Mouse (Mus musculus): ENCODE data around the gene Slc41a2. TPM values are rescaled to one million over a fixed set of nuclear protein-coding genes. Genes with fewer than 3 reads are reported as not detected.

The Slc41a2 gene
- polyA plus RNA-seq, 1 experiment from 2014 or later = 0.87 TPM

GRCm38 (mm10) chr10:83285724-83286256, 51.9 kb downstream of the Slc41a2 start:
- DNase-seq (ENCODE audit: low spot score) (no peak), ATAC-seq (replicated peaks; ENCODE audit: low FRiP score, low read depth) (no peak)
- Histone ChIP-seq H3K27me3 (ENCODE audit: insufficient read depth, low read length) (no peaks in the 10 kb centered on the region), H3K9ac (ENCODE audit: low read depth, low read length) (no peak overlapping the region), H3K4me2 (ENCODE audit: low read length) (no peak overlapping the region), H3K27ac (no peak overlapping the region), H3K4me1 (replicated peaks; ENCODE audit: insufficient read depth, low read length) (no peaks in the 10 kb centered on the region), H3K9me3 (replicated peaks; ENCODE audit: low read length) (no peaks in the 10 kb centered on the region), H3K4me3 (replicated peaks; ENCODE audit: low read depth, low read length) (no peak overlapping the region), H3K36me3 (ENCODE audit: insufficient read depth, low read length) (no peaks in the 10 kb centered on the region)
- 72% methylated on average over 7 of the region's 7 CpGs for WGBS
- TF ChIP-seq CTCF (IDR thresholded peaks at IDR 0.05; ENCODE audit: low read depth) = no peak

GRCm38 (mm10) chr10:83284916-83285315, 52.8 kb downstream of the Slc41a2 start:
- DNase-seq (ENCODE audit: low spot score) (no peak), ATAC-seq (replicated peaks; ENCODE audit: low FRiP score, low read depth) (no peak)
- H3K36me3 ChIP-seq (ENCODE audit: insufficient read depth, low read length) = no peaks in the 10 kb centered on the region
- H3K9me3 ChIP-seq (replicated peaks; ENCODE audit: low read length) = no peaks in the 10 kb centered on the region
- no peak overlapping the region for H3K4me3 ChIP-seq (replicated peaks; ENCODE audit: low read depth, low read length)
- H3K27me3 ChIP-seq (ENCODE audit: insufficient read depth, low read length) = no peaks in the 10 kb centered on the region
- no peak for TF ChIP-seq CTCF (IDR thresholded peaks at IDR 0.05; ENCODE audit: low read depth)
- H3K27ac ChIP-seq = no peak overlapping the region
- whole genome bisulfite sequencing = 62% methylated on average over 4 of the region's 4 CpGs
- no peak overlapping the region for H3K4me2 ChIP-seq (ENCODE audit: low read length)
- H3K9ac ChIP-seq (ENCODE audit: low read depth, low read length) = no peak overlapping the region
- H3K4me1 ChIP-seq (replicated peaks; ENCODE audit: insufficient read depth, low read length) = no peaks in the 10 kb centered on the region

GRCm38 (mm10) chr10:83266731-83267130, 71.0 kb downstream of the Slc41a2 start:
- DNase-seq (ENCODE audit: low spot score) (no peak), ATAC-seq (replicated peaks; ENCODE audit: low FRiP score, low read depth) (no peak)
- no peaks in the 10 kb centered on the region for H3K36me3 ChIP-seq (ENCODE audit: insufficient read depth, low read length)
- H3K4me3 ChIP-seq (replicated peaks; ENCODE audit: low read depth, low read length) = no peak overlapping the region
- no peak overlapping the region for H3K4me2 ChIP-seq (ENCODE audit: low read length)
- WGBS = 38% methylated on average over 13 of the region's 13 CpGs
- no peaks in the 10 kb centered on the region for H3K9me3 ChIP-seq (replicated peaks; ENCODE audit: low read length)
- H3K9ac ChIP-seq (ENCODE audit: low read depth, low read length) = no peak overlapping the region
- H3K4me1 ChIP-seq (replicated peaks; ENCODE audit: insufficient read depth, low read length) = no peaks in the 10 kb centered on the region
- TF ChIP-seq CTCF (IDR thresholded peaks at IDR 0.05; ENCODE audit: low read depth) = no peak
- H3K27ac ChIP-seq = no peak overlapping the region
- no peaks in the 10 kb centered on the region for H3K27me3 ChIP-seq (ENCODE audit: insufficient read depth, low read length)

GRCm38 (mm10) chr10:83266241-83266640, 71.4 kb downstream of the Slc41a2 start:
- Histone ChIP-seq H3K27ac (no peak overlapping the region), H3K4me3 (replicated peaks; ENCODE audit: low read depth, low read length) (no peak overlapping the region), H3K9me3 (replicated peaks; ENCODE audit: low read length) (no peaks in the 10 kb centered on the region), H3K9ac (ENCODE audit: low read depth, low read length) (no peak overlapping the region), H3K27me3 (ENCODE audit: insufficient read depth, low read length) (no peaks in the 10 kb centered on the region), H3K4me2 (ENCODE audit: low read length) (no peak overlapping the region), H3K36me3 (ENCODE audit: insufficient read depth, low read length) (no peaks in the 10 kb centered on the region), H3K4me1 (replicated peaks; ENCODE audit: insufficient read depth, low read length) (no peaks in the 10 kb centered on the region)
- TF ChIP-seq CTCF (IDR thresholded peaks at IDR 0.05; ENCODE audit: low read depth) = no peak
- ATAC-seq (replicated peaks; ENCODE audit: low FRiP score, low read depth) (no peak), DNase-seq (ENCODE audit: low spot score) (no peak)
- WGBS = 93% methylated on average over 5 of the region's 5 CpGs

- no peak for TF ChIP-seq CTCF (IDR thresholded peaks at IDR 0.05; ENCODE audit: low read depth)
- H3K9me3 ChIP-seq (replicated peaks; ENCODE audit: low read length) = no peaks in the 10 kb centered on the region
- no peaks in the 10 kb centered on the region for H3K4me1 ChIP-seq (replicated peaks; ENCODE audit: insufficient read depth, low read length)
- H3K9ac ChIP-seq (ENCODE audit: low read depth, low read length) = no peak overlapping the region
- DNase-seq (ENCODE audit: low spot score) (no peak), ATAC-seq (replicated peaks; ENCODE audit: low FRiP score, low read depth) (no peak)
- H3K27me3 ChIP-seq (ENCODE audit: insufficient read depth, low read length) = no peaks in the 10 kb centered on the region
- no peak overlapping the region for H3K4me2 ChIP-seq (ENCODE audit: low read length)
- H3K36me3 ChIP-seq (ENCODE audit: insufficient read depth, low read length) = no peaks in the 10 kb centered on the region
- 59% methylated on average over 8 of the region's 8 CpGs for WGBS
- H3K4me3 ChIP-seq (replicated peaks; ENCODE audit: low read depth, low read length) = no peak overlapping the region
- no peak overlapping the region for H3K27ac ChIP-seq
These were observed 73.0 kb downstream of the Slc41a2 start for GRCm38 (mm10) chr10:83264680-83265079.

- no peaks in the 10 kb centered on the region for H3K4me1 ChIP-seq (replicated peaks; ENCODE audit: insufficient read depth, low read length)
- no peak overlapping the region for H3K27ac ChIP-seq
- 52% methylated on average over 2 of the region's 2 CpGs for WGBS
- no peak for DNase-seq (ENCODE audit: low spot score)
- H3K9ac ChIP-seq (ENCODE audit: low read depth, low read length) = no peak overlapping the region
- no peak overlapping the region for H3K4me2 ChIP-seq (ENCODE audit: low read length)
- no peak overlapping the region for H3K4me3 ChIP-seq (replicated peaks; ENCODE audit: low read depth, low read length)
- H3K9me3 ChIP-seq (replicated peaks; ENCODE audit: low read length) = no peaks in the 10 kb centered on the region
- H3K36me3 ChIP-seq (ENCODE audit: insufficient read depth, low read length) = no peaks in the 10 kb centered on the region
- no peak for ATAC-seq (replicated peaks; ENCODE audit: low FRiP score, low read depth)
- no peak for TF ChIP-seq CTCF (IDR thresholded peaks at IDR 0.05; ENCODE audit: low read depth)
- no peaks in the 10 kb centered on the region for H3K27me3 ChIP-seq (ENCODE audit: insufficient read depth, low read length)
These were observed 73.6 kb downstream of the Slc41a2 start for GRCm38 (mm10) chr10:83264056-83264455.

- ATAC-seq (replicated peaks; ENCODE audit: low FRiP score, low read depth) = no peak
These were observed 76.4 kb downstream of the Slc41a2 start for GRCm38 (mm10) chr10:83261264-83261663.

More at GRCm38 (mm10) chr10:83261264-83261663, 76.4 kb downstream of the Slc41a2 start:
- TF ChIP-seq CTCF (IDR thresholded peaks at IDR 0.05; ENCODE audit: low read depth) = no peak
- no peaks in the 10 kb centered on the region for H3K4me1 ChIP-seq (replicated peaks; ENCODE audit: insufficient read depth, low read length)
- no peaks in the 10 kb centered on the region for H3K27me3 ChIP-seq (ENCODE audit: insufficient read depth, low read length)
- H3K4me3 ChIP-seq (replicated peaks; ENCODE audit: low read depth, low read length) = no peak overlapping the region
- H3K9ac ChIP-seq (ENCODE audit: low read depth, low read length) = no peak overlapping the region
- H3K36me3 ChIP-seq (ENCODE audit: insufficient read depth, low read length) = no peaks in the 10 kb centered on the region
- H3K4me2 ChIP-seq (ENCODE audit: low read length) = no peak overlapping the region
- H3K9me3 ChIP-seq (replicated peaks; ENCODE audit: low read length) = no peaks in the 10 kb centered on the region
- no peak overlapping the region for H3K27ac ChIP-seq
- 58% methylated on average over 4 of the region's 4 CpGs for WGBS
- no peak for DNase-seq (ENCODE audit: low spot score)

All from kidney, postnatal 0 days (tissue).